Mouse (Mus musculus) liver, adult 2 months (tissue): ENCODE measurements around the gene Pyroxd2.

ENCODE experiments used
- CTCF ChIP-seq: fragments of 200-500 bp; IDR thresholded peaks from 2 replicates; pipeline ENCODE4 v1.5.1; 2011; ENCODE audit warnings: low read depth, low read length, control low read depth
- POLR2A ChIP-seq: fragments of 200-500 bp; IDR thresholded peaks from 2 replicates; pipeline ENCODE4 v1.6.1; 2011; ENCODE audit warnings: low read length, control low read depth; ENCODE audit not compliant: insufficient read depth; ENCODE audit errors: extremely low read depth

- TF ChIP-seq CTCF (peak; percentile 18; the same call in 1 of the 2 replicates), POLR2A (0 out of 2 replicates have a peak, but pooled peaks have one; percentile 27)
These were observed 27.1 kb upstream of the Pyroxd2 start, which contains the start of gene Hps1 for GRCm38 (mm10) chr19:42779531-42780155.
